Mouse (Mus musculus): ENCODE results near the gene Ggt1. TPM values are rescaled to one million over a fixed set of nuclear protein-coding genes. Genes with fewer than 3 reads are reported as not detected.
A peak's percentile ranks its signal among the peaks of the same experiment; 100 is the strongest.
"Not testable (repeated sequence)": the region's sequence is repeated elsewhere in the genome, so short reads cannot be mapped to it uniquely, and the experiment has no call there.

Ggt1 gene
- polyA plus RNA-seq, 1 experiment from 2014 or later = 2.1 TPM

DNA sequence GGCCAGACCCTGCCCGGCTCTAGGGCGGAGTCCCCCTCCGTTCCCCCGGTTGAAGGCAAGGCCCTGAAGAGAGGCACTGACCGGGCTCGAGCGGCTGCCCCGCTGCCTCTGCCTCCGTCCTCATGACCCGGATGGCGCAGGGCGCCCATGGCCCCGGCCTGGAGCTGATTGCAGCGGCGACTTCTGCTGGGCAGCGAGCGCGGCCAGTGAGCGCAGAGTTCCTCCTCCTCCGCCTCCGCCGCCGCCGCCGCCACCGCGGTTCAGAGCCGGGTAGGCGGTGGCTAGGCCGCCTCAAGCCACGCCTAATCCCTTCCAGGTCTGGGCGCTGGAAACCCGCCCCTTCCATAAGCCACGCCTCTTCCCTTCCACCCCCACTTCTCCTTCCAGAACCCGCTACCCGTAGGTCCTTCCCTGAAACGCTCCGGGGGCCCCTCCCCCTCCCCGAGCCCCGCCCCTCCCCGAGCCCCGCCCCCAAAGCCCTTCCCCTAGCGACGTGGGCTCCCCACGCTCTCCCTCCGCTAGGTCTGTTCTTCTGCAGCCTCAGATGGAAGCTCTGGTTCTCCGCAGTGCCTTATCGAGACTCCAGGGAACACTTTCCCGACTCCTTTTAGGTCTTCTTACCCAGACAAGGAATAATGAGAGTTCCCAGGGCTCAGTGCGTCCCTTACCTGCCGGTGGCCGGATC lies 44.2 kb upstream of the Ggt1 start, which contains the start of gene Snrpd3:
Snrpd3 (plus strand) TSS at position 479 of the 685 bp plus-strand sequence.
- Histone ChIP-seq H3K27me3 (ENCODE audit: control insufficient read depth, insufficient read depth, low read length) (no peaks in the 10 kb centered on the region), H3K9ac (ENCODE audit: low read length) (peak within 1 kb of the TSS; percentile 76), H3K4me3 (ENCODE audit: low read depth, low read length) (peak within 1 kb of the TSS; percentile 71), H3K9me3 (ENCODE audit: control insufficient read depth, low read length) (no peaks in the 10 kb centered on the region), H3K4me1 (ENCODE audit: control insufficient read depth, insufficient read depth, low read length) (peaks cover 14% of the 10 kb centered on the region), H3K27ac (ENCODE audit: low read depth, low read length) (peak within 1 kb of the TSS; percentile 92), H3K4me2 (peak within 1 kb of the TSS; percentile 69), H3K36me3 (ENCODE audit: control insufficient read depth, insufficient read depth, low read length) (peaks cover 4% of the 10 kb centered on the region)
- DNase-seq (ENCODE audit: low spot score, missing footprints) (peak; percentile 99), ATAC-seq (ENCODE audit: low FRiP score) (peak; percentile 96)
- WGBS = under 1% methylated on average over 52 of the region's 52 CpGs

- Histone ChIP-seq H3K4me3 (ENCODE audit: low read depth, low read length) (peak within 1 kb of the TSS; percentile 71), H3K27me3 (ENCODE audit: control insufficient read depth, insufficient read depth, low read length) (no peaks in the 10 kb centered on the region), H3K36me3 (ENCODE audit: control insufficient read depth, insufficient read depth, low read length) (peaks cover 4% of the 10 kb centered on the region), H3K9me3 (ENCODE audit: control insufficient read depth, low read length) (no peaks in the 10 kb centered on the region), H3K9ac (ENCODE audit: low read length) (peak within 1 kb of the TSS; percentile 76), H3K27ac (ENCODE audit: low read depth, low read length) (peak within 1 kb of the TSS; percentile 92), H3K4me1 (ENCODE audit: control insufficient read depth, insufficient read depth, low read length) (peaks cover 14% of the 10 kb centered on the region), H3K4me2 (peak within 1 kb of the TSS; percentile 69)
- ATAC-seq (ENCODE audit: low FRiP score) = peak; percentile 90
- peak; percentile 99 for DNase-seq (ENCODE audit: low spot score, missing footprints)
- under 1% methylated on average over 20 of the region's 20 CpGs for WGBS
Observed at GRCm38 (mm10) chr10:75517758-75518143, 43.7 kb upstream of the Ggt1 start, which contains the start of gene Gucd1. Gucd1 (minus strand) TSS chr10:75517972.

DNA sequence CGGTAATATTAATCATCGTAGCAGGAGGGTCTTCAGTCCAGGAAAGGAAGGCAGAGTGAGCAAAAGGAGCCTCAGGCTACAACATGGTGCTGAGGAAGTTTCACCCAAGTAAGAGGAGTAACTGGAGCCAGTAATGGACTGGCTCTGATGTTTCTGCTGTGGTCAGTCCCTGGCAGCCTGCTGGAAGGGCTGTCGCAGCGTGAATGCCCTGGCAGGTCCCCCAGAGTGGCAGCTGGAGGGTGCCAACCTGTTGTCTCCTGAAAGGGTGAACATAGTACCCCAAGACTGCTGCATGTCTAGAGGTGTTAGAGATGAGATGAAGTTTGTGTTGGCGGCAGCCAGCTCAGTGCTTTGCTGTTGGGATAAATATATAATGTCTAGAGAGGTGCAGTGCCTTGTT lies 40.8 kb upstream of the Ggt1 start:
- no peaks in the 10 kb centered on the region for H3K9me3 ChIP-seq (ENCODE audit: control insufficient read depth, low read length)
- no peak overlapping the region for H3K9ac ChIP-seq (ENCODE audit: low read length)
- 92% methylated on average over 5 of the region's 5 CpGs for WGBS
- H3K27ac ChIP-seq (ENCODE audit: low read depth, low read length) = no peak overlapping the region
- no peak overlapping the region for H3K4me2 ChIP-seq
- ATAC-seq (ENCODE audit: low FRiP score) = no peak
- peaks cover 14% of the 10 kb centered on the region for H3K4me1 ChIP-seq (ENCODE audit: control insufficient read depth, insufficient read depth, low read length)
- H3K27me3 ChIP-seq (ENCODE audit: control insufficient read depth, insufficient read depth, low read length) = no peaks in the 10 kb centered on the region
- H3K4me3 ChIP-seq (ENCODE audit: low read depth, low read length) = no peak overlapping the region
- H3K36me3 ChIP-seq (ENCODE audit: control insufficient read depth, insufficient read depth, low read length) = peaks cover 16% of the 10 kb centered on the region
- no peak for DNase-seq (ENCODE audit: low spot score, missing footprints)

DNA sequence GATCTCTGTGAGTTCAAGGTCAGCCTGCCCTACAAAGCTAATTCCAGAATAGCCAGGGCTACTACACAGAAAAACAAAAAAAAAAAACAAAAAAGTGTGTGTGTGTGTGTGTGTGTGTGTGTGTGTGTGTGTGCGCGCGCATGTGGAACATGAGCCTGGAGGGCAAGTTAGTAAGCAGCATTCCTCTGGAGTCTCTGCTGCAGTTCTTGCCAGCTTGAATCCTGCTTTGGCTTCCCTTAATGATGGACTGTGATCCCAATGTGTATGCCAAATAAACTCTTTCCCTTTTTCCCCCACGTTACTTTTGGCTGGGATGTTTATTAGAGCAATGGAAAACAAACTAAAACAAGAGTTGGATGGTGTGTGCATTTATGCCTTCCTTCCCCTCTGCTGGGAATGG lies 39.8 kb upstream of the Ggt1 start:
- Histone ChIP-seq H3K4me2 (no peak overlapping the region), H3K27me3 (ENCODE audit: control insufficient read depth, insufficient read depth, low read length) (no peaks in the 10 kb centered on the region), H3K9ac (ENCODE audit: low read length) (no peak overlapping the region), H3K9me3 (ENCODE audit: control insufficient read depth, low read length) (no peaks in the 10 kb centered on the region), H3K4me3 (ENCODE audit: low read depth, low read length) (no peak overlapping the region), H3K27ac (ENCODE audit: low read depth, low read length) (no peak overlapping the region), H3K36me3 (ENCODE audit: control insufficient read depth, insufficient read depth, low read length) (peaks cover 16% of the 10 kb centered on the region), H3K4me1 (ENCODE audit: control insufficient read depth, insufficient read depth, low read length) (peaks cover 4% of the 10 kb centered on the region; the same call in 1 of the 2 replicates)
- 92% methylated on average over 4 of the region's 4 CpGs for WGBS
- no peak for ATAC-seq (ENCODE audit: low FRiP score)
- DNase-seq (ENCODE audit: low spot score, missing footprints) = no peak

- not testable (repeated sequence) for ATAC-seq (ENCODE audit: low FRiP score)
Observed at GRCm38 (mm10) chr10:75525450-75525849, 36.0 kb upstream of the Ggt1 start.

GRCm38 (mm10) chr10:75530322-75530721 lies 31.1 kb upstream of the Ggt1 start:
- ATAC-seq (ENCODE audit: low FRiP score) = no peak
- Histone ChIP-seq H3K9ac (ENCODE audit: low read length) (no peak overlapping the region), H3K27ac (ENCODE audit: low read depth, low read length) (no peak overlapping the region), H3K4me1 (ENCODE audit: control insufficient read depth, insufficient read depth, low read length) (no peaks in the 10 kb centered on the region), H3K9me3 (ENCODE audit: control insufficient read depth, low read length) (no peaks in the 10 kb centered on the region), H3K4me2 (no peak overlapping the region), H3K4me3 (ENCODE audit: low read depth, low read length) (no peak overlapping the region), H3K36me3 (ENCODE audit: control insufficient read depth, insufficient read depth, low read length) (peaks cover 9% of the 10 kb centered on the region), H3K27me3 (ENCODE audit: control insufficient read depth, insufficient read depth, low read length) (no peaks in the 10 kb centered on the region)
- 87% methylated on average over 2 of the region's 2 CpGs for WGBS
- no peak for DNase-seq (ENCODE audit: low spot score, missing footprints)

More at GRCm38 (mm10) chr10:75525450-75525849, 36.0 kb upstream of the Ggt1 start:
- not testable (repeated sequence) for H3K4me3 ChIP-seq (ENCODE audit: low read depth, low read length); H3K27me3 ChIP-seq (ENCODE audit: control insufficient read depth, insufficient read depth, low read length); H3K4me2 ChIP-seq; H3K9ac ChIP-seq (ENCODE audit: low read length); DNase-seq (ENCODE audit: low spot score, missing footprints); H3K9me3 ChIP-seq (ENCODE audit: control insufficient read depth, low read length); H3K27ac ChIP-seq (ENCODE audit: low read depth, low read length); H3K4me1 ChIP-seq (ENCODE audit: control insufficient read depth, insufficient read depth, low read length)
- 95% methylated on average over 9 of the region's 9 CpGs for WGBS
- peaks cover 16% of the 10 kb centered on the region for H3K36me3 ChIP-seq (ENCODE audit: control insufficient read depth, insufficient read depth, low read length)

DNA sequence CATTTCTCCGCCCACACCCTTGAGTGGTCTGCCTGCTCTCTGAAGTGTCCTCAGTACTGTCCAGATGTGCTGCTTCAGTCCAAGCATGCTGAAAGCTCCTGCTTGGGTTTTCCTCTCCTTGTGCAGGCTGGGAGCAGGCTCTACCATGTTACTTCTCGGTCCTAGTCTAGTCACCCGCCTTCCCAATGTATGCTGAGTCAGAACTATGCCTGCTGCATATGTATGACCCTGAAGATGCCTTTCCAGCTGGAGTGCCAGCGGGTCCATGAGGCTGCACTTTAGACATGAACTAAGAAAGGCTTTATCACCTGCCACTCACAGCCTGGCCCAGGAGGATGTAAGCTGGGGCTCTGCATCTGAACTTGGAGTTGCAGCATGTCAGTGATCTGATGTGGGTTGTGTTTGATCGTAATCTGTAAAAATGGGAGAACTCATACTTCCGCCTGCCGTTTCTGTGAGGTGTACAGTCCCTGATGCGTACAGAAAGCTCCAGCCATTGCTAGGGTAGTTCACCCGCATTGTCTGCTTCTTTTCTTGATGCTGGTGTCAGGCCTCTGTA lies 29.8 kb upstream of the Ggt1 start:
- Histone ChIP-seq H3K27ac (ENCODE audit: low read depth, low read length) (no peak overlapping the region), H3K4me3 (ENCODE audit: low read depth, low read length) (no peak overlapping the region), H3K9me3 (ENCODE audit: control insufficient read depth, low read length) (no peaks in the 10 kb centered on the region), H3K9ac (ENCODE audit: low read length) (no peak overlapping the region), H3K4me2 (no peak overlapping the region), H3K4me1 (ENCODE audit: control insufficient read depth, insufficient read depth, low read length) (no peaks in the 10 kb centered on the region), H3K27me3 (ENCODE audit: control insufficient read depth, insufficient read depth, low read length) (no peaks in the 10 kb centered on the region), H3K36me3 (ENCODE audit: control insufficient read depth, insufficient read depth, low read length) (peaks cover 18% of the 10 kb centered on the region)
- ATAC-seq (ENCODE audit: low FRiP score) = no peak
- no peak for DNase-seq (ENCODE audit: low spot score, missing footprints)
- 91% methylated on average over 9 of the region's 9 CpGs for WGBS

GRCm38 (mm10) chr10:75534216-75534615 lies 27.2 kb upstream of the Ggt1 start:
- Histone ChIP-seq H3K9me3 (ENCODE audit: control insufficient read depth, low read length) (no peaks in the 10 kb centered on the region), H3K27me3 (ENCODE audit: control insufficient read depth, insufficient read depth, low read length) (no peaks in the 10 kb centered on the region), H3K4me2 (no peak overlapping the region), H3K9ac (ENCODE audit: low read length) (no peak overlapping the region), H3K4me1 (ENCODE audit: control insufficient read depth, insufficient read depth, low read length) (no peaks in the 10 kb centered on the region), H3K36me3 (ENCODE audit: control insufficient read depth, insufficient read depth, low read length) (peaks cover 18% of the 10 kb centered on the region), H3K4me3 (ENCODE audit: low read depth, low read length) (no peak overlapping the region), H3K27ac (ENCODE audit: low read depth, low read length) (no peak overlapping the region)
- 91% methylated on average over 8 of the region's 8 CpGs for WGBS
- ATAC-seq (ENCODE audit: low FRiP score) (no peak), DNase-seq (ENCODE audit: low spot score, missing footprints) (no peak)

- 89% methylated on average over 8 of the region's 8 CpGs for WGBS
- H3K9ac ChIP-seq (ENCODE audit: low read length) = no peak overlapping the region
- no peak for DNase-seq (ENCODE audit: low spot score, missing footprints)
- H3K4me3 ChIP-seq (ENCODE audit: low read depth, low read length) = no peak overlapping the region
- H3K27ac ChIP-seq (ENCODE audit: low read depth, low read length) = no peak overlapping the region
- no peaks in the 10 kb centered on the region for H3K9me3 ChIP-seq (ENCODE audit: control insufficient read depth, low read length)
- no peaks in the 10 kb centered on the region for H3K27me3 ChIP-seq (ENCODE audit: control insufficient read depth, insufficient read depth, low read length)
- H3K4me2 ChIP-seq = no peak overlapping the region
- H3K36me3 ChIP-seq (ENCODE audit: control insufficient read depth, insufficient read depth, low read length) = peaks cover 18% of the 10 kb centered on the region
- no peaks in the 10 kb centered on the region for H3K4me1 ChIP-seq (ENCODE audit: control insufficient read depth, insufficient read depth, low read length)
- no peak for ATAC-seq (ENCODE audit: low FRiP score)
Observed at GRCm38 (mm10) chr10:75534934-75535333, 26.5 kb upstream of the Ggt1 start.
